Mouse (Mus musculus) kidney, adult 2 months (tissue): Measurements from ENCODE around the gene Psmb5. TPM values are rescaled to one million over a fixed set of nuclear protein-coding genes. Genes with fewer than 3 reads are reported as not detected.

ENCODE experiments used
- DNase-seq: peaks from one replicate; pipeline ENCODE4 v3.0.0; 2021
- H3K27ac ChIP-seq: fragments of 200-500 bp; 2 replicates; pipeline ENCODE4 v1.5.1; 2012; ENCODE audit warnings: low read depth, low read length, control low read depth, inconsistent platforms; ENCODE audit not compliant: insufficient read depth
- H3K27me3 ChIP-seq: fragments of 200-500 bp; replicated peaks from 2 replicates; pipeline ENCODE4 v1.6.1; 2012; ENCODE audit warnings: mild to moderate bottlenecking, moderate library complexity, low read length, inconsistent platforms; ENCODE audit not compliant: control insufficient read depth, insufficient read depth
- H3K36me3 ChIP-seq: fragments of 200-500 bp; 2 replicates; pipeline ENCODE4 v1.6.1; 2012; ENCODE audit warnings: mild to moderate bottlenecking, moderate library complexity, low read length, inconsistent platforms; ENCODE audit not compliant: control insufficient read depth, insufficient read depth
- H3K4me1 ChIP-seq: fragments of 200-500 bp; 2 replicates; pipeline ENCODE4 v1.6.1; 2011; ENCODE audit warnings: low read length; ENCODE audit not compliant: control insufficient read depth, insufficient read depth
- H3K4me3 ChIP-seq: fragments of 200-500 bp; 2 replicates; pipeline ENCODE4 v1.5.1; 2011; ENCODE audit warnings: mild to moderate bottlenecking, low read depth, low read length, control low read depth; ENCODE audit not compliant: insufficient read depth
- CTCF ChIP-seq: fragments of 200-500 bp; conservative IDR thresholded peaks from 2 replicates; pipeline ENCODE4 v1.5.1; 2011; ENCODE audit warnings: low read depth, mild to moderate bottlenecking, control low read depth, low read length, moderate library complexity, mixed read lengths; ENCODE audit not compliant: insufficient read depth, insufficient read length
- POLR2A ChIP-seq: fragments of 200-500 bp; IDR thresholded peaks from one replicate; pipeline ENCODE4 v1.6.1; 2011; ENCODE audit warnings: low read depth, low read length, control low read depth
- WGBS: fragments of 180-500 bp; shearing (Covaris S2); methylation state at CpG from one replicate; pipeline ENCODE4 v1.1.7; 2018; 5-methylcytosine and 5-hydroxymethylcytosine counted together
- polyA plus RNA-seq: library from polyadenylated mRNA; depleted of rRNA; stranded (reverse); fragments of >200 nt; gene quantifications from 2 replicates; pipeline ENCODE4 v1.2.3, GENCODE M21; 2012

Gene Psmb5
- polyA plus RNA-seq, 1 experiment: 276 TPM

- Histone ChIP-seq H3K4me3 (no peak overlapping the region), H3K4me1 (peaks cover 6% of the 10 kb centered on the region; the same call in 1 of the 2 replicates), H3K27me3 (no peaks in the 10 kb centered on the region), H3K36me3 (no peaks in the 10 kb centered on the region), H3K27ac (no peak overlapping the region)
- 69% methylated on average over 3 of the region's 3 CpGs for WGBS
- peak; percentile 19 for DNase-seq
- no peak for TF ChIP-seq POLR2A
- peak; percentile 58 for TF ChIP-seq CTCF
Observed at GRCm38 (mm10) chr14:54594055-54594454, 23.8 kb downstream of the Psmb5 start.

DNA sequence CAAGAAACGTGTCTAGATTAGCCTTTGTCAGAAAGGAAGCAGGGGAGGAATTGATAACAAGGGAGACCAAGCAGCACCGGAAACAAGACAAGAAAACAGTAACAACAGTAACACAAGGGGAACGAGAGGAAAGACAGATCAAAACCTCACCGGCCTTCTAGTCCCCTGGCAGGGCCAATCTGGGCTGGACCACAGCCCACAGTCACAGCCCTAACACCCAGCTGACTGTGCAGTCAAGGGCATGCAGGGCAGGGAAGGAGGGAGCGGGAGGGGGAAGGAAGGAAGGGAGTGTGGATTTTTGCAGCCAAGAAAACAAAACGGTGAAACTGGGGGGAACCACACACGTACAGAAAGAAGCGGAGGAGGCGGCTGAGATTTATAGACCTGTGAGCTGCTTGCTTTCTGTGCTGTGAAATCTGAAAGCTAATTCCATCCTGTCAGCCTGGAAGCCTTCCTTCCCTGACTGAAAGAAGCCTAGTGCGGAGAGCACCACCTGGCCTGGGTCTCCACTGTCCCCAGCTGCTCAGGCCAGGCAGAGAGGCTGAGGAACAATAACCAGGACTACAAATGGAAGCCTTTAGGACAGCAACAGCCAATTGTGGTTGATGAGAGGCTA, 25.4 kb downstream of the Psmb5 start:
- TF ChIP-seq POLR2A: no peak
- no peak for TF ChIP-seq CTCF
- peaks cover 6% of the 10 kb centered on the region; the same call in 1 of the 2 replicates for H3K4me1 ChIP-seq
- H3K27me3 ChIP-seq: no peaks in the 10 kb centered on the region
- WGBS: 33% methylated on average over 10 of the region's 10 CpGs
- DNase-seq: peak; percentile 56
- H3K36me3 ChIP-seq: no peaks in the 10 kb centered on the region
- H3K4me3 ChIP-seq: no peak overlapping the region
- H3K27ac ChIP-seq: peak overlapping the region; percentile 71

- H3K4me3 ChIP-seq: no peak overlapping the region
- DNase-seq: no peak
- no peak overlapping the region for H3K27ac ChIP-seq
- H3K36me3 ChIP-seq: no peaks in the 10 kb centered on the region
- peaks cover 6% of the 10 kb centered on the region; the same call in 1 of the 2 replicates for H3K4me1 ChIP-seq
- H3K27me3 ChIP-seq: no peaks in the 10 kb centered on the region
- WGBS: 93% methylated on average over 16 of the region's 16 CpGs
- TF ChIP-seq POLR2A (no peak), CTCF (no peak)
Observed at GRCm38 (mm10) chr14:54591056-54591455, 26.8 kb downstream of the Psmb5 start.

DNA sequence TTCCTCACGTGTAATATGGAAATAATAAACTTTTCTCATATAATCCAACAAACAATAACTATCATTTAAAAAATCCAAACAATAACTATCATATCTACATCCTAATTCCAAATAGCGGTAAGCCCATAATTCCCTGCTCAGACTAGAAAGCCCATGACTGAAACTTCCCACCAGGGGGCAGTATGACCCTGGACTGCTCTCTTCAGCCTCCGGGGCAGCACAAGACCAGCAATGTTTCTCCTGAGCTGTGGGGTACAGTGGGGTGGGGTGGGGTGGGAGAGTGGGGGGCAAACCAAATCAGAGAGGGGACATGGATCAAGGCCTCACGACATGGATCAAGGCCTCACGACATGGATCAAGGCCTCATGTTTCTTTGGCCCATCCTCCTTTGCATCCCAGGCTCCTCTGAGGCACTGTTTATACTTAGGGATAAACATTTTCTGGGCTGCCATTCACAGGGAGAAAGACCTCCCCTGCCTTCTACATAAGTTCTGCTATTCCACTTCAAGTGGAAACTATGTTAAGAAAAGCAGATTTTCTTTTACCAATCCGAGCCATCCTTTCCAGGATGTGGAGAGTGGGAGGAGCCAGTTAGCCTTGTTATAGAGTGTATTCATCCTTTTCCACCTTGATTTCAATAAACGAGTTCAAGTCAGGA, 34.0 kb downstream of the Psmb5 start:
- 41% methylated on average over 7 of the region's 7 CpGs for WGBS
- Histone ChIP-seq H3K4me3 (no peak overlapping the region), H3K36me3 (no peaks in the 10 kb centered on the region), H3K4me1 (peaks cover 4% of the 10 kb centered on the region; the same call in 1 of the 2 replicates), H3K27me3 (no peaks in the 10 kb centered on the region), H3K27ac (no peak overlapping the region)
- TF ChIP-seq CTCF: peak; percentile 70
- no peak for TF ChIP-seq POLR2A
- DNase-seq: peak; percentile 67

DNA sequence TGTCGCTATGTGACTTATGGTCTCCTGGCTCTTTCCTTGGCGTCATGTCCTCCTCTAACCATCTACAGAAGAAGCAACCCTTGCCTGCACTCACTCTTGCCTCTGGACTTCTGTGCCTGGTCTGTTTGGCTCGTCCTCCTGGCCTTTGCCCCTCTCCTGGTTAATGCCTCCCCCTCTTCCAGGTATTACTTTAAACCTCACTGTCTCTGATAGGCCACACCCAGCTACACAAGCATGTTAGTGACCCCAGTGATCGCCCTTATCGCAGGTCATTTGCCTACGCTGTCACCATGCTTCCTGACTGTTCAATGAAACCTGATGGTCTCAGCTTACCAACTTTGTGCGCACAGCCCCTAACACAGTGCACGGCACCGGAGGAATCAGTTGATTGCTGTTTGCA, 35.3 kb downstream of the Psmb5 start:
- Histone ChIP-seq H3K4me3 (no peak overlapping the region), H3K27me3 (no peaks in the 10 kb centered on the region), H3K36me3 (no peaks in the 10 kb centered on the region), H3K27ac (no peak overlapping the region), H3K4me1 (peaks cover 11% of the 10 kb centered on the region; the same call in 1 of the 2 replicates)
- peak; percentile 69 for DNase-seq
- TF ChIP-seq CTCF (no peak), POLR2A (no peak)
- 69% methylated on average over 9 of the region's 9 CpGs for WGBS

GRCm38 (mm10) chr14:54579638-54580037, 38.2 kb downstream of the Psmb5 start:
- 72% methylated on average over 7 of the region's 7 CpGs for WGBS
- TF ChIP-seq CTCF (no peak), POLR2A (no peak)

GRCm38 (mm10) chr14:54578063-54578462, 39.8 kb downstream of the Psmb5 start:
- Histone ChIP-seq H3K27me3 (no peaks in the 10 kb centered on the region), H3K36me3 (no peaks in the 10 kb centered on the region), H3K4me1 (peaks cover 32% of the 10 kb centered on the region), H3K27ac (peak overlapping the region; percentile 87), H3K4me3 (peak overlapping the region; percentile 66)
- TF ChIP-seq POLR2A (no peak), CTCF (peak; percentile 51)
- DNase-seq: peak; percentile 70
- WGBS: under 1% methylated on average over 10 of the region's 10 CpGs

More at GRCm38 (mm10) chr14:54579638-54580037, 38.2 kb downstream of the Psmb5 start:
- Histone ChIP-seq H3K27me3 (no peaks in the 10 kb centered on the region), H3K4me1 (peaks cover 17% of the 10 kb centered on the region; the same call in 1 of the 2 replicates), H3K4me3 (no peak overlapping the region), H3K36me3 (no peaks in the 10 kb centered on the region), H3K27ac (no peak overlapping the region)
- no peak for DNase-seq
